Mouse (Mus musculus) fat pad, adult 2 months (tissue): ENCODE measurements around the gene Cacna1e.

Experiments
- DNase-seq: peaks from one replicate; pipeline ENCODE4 v3.0.0-alpha.2; 2011; ENCODE audit warnings: low read depth, low spot score; ENCODE audit errors: extremely low read depth

Gene Cacna1e

GRCm38 (mm10) chr1:154884275-154885206 is at the start of gene Cacna1e:
TSS of gene Cacna1e (minus strand) at chr1:154884501.
- no peak for DNase-seq

GRCm38 (mm10) chr1:154918406-154918805 is 34.1 kb upstream of the Cacna1e start:
- DNase-seq, result no peak

GRCm38 (mm10) chr1:154917438-154917837 is 33.1 kb upstream of the Cacna1e start:
- no peak for DNase-seq

GRCm38 (mm10) chr1:154909554-154909953 is 25.3 kb upstream of the Cacna1e start:
- DNase-seq, result no peak

- DNase-seq, result no peak
Observed at GRCm38 (mm10) chr1:154897390-154897789, 13.1 kb upstream of the Cacna1e start.

GRCm38 (mm10) chr1:154890244-154890643 is 5.9 kb upstream of the Cacna1e start:
- no peak for DNase-seq

GRCm38 (mm10) chr1:154888495-154888894 is 4.2 kb upstream of the Cacna1e start:
- DNase-seq, result no peak

GRCm38 (mm10) chr1:154888018-154888417 is 3.7 kb upstream of the Cacna1e start:
- DNase-seq, result no peak

- no peak for DNase-seq
Observed at GRCm38 (mm10) chr1:154887546-154887945, 3.2 kb upstream of the Cacna1e start.

GRCm38 (mm10) chr1:154886611-154887010 is 2.3 kb upstream of the Cacna1e start:
- no peak for DNase-seq

- no peak for DNase-seq
Observed at GRCm38 (mm10) chr1:154885207-154885548, 877 bp upstream of the Cacna1e start.

GRCm38 (mm10) chr1:154883596-154884191 is 607 bp downstream of the Cacna1e start:
- no peak for DNase-seq

- DNase-seq, result no peak
Observed at GRCm38 (mm10) chr1:154865981-154866380, 18.3 kb downstream of the Cacna1e start.

- no peak for DNase-seq
Observed at GRCm38 (mm10) chr1:154861416-154861815, 22.9 kb downstream of the Cacna1e start.

GRCm38 (mm10) chr1:154854564-154854963 is 29.7 kb downstream of the Cacna1e start:
- DNase-seq, result no peak

GRCm38 (mm10) chr1:154850515-154851287 is 33.6 kb downstream of the Cacna1e start:
- DNase-seq, result no peak

GRCm38 (mm10) chr1:154848683-154849579 is 35.4 kb downstream of the Cacna1e start:
- no peak for DNase-seq

- no peak for DNase-seq
Observed at GRCm38 (mm10) chr1:154846900-154847299, 37.4 kb downstream of the Cacna1e start.

- DNase-seq, result no peak
Observed at GRCm38 (mm10) chr1:154843427-154843826, 40.9 kb downstream of the Cacna1e start.

GRCm38 (mm10) chr1:154842336-154842735 is 42.0 kb downstream of the Cacna1e start:
- DNase-seq, result no peak
